Mouse (Mus musculus) erythroid progenitor cell, adult 5-6 weeks (primary cell): Measurements from ENCODE around the gene Egr2. TPM values are rescaled to one million over a fixed set of nuclear protein-coding genes. Genes with fewer than 3 reads are reported as not detected.

Source experiments
- ATAC-seq: replicated peaks from 2 replicates; pipeline ENCODE4 v1.8.0; 2016; ENCODE audit warnings: moderate number of reproducible peaks, mild to moderate bottlenecking, moderate TSS enrichment, inconsistent platforms; ENCODE audit not compliant: poor library complexity, low FRiP score, severe bottlenecking
- total RNA-seq, 2 experiments: library from RNA; stranded (forward) in 1 of 2; stranded (reverse) in 1 of 2; fragments of 150-400 nt in 1 of 2; fragments of 186-747, 209-891 nt in 1 of 2; gene quantifications; 2 replicates each; pipeline versions ENCODE4 v1.2.3 to v1.2.4; 2015 to 2017; ENCODE audit warnings: low replicate concordance in 2 of 2

Gene Egr2
- total RNA-seq, 2 experiments from 2014 or later = 4.7 TPM; not detected in 1

GRCm38 (mm10) chr10:67537151-67537994, 2.1 kb downstream of the Egr2 start:
- ATAC-seq = peak; percentile 58

DNA sequence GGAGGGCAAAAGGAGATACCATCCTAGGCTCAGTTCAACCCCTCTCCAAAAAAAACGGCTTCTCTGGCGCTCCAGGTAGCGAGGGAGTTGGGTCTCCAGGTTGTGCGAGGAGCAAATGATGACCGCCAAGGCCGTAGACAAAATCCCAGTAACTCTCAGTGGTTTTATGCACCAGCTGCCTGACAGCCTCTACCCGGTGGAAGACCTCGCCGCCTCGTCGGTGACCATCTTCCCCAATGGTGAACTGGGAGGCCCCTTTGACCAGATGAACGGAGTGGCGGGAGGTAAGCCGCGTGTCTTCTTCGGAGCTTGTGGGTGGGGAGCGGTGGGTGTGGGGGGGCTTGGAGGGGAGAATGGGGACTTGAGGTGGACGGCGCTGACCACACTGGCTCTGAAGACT, 2.8 kb downstream of the Egr2 start:
- ATAC-seq = no peak

DNA sequence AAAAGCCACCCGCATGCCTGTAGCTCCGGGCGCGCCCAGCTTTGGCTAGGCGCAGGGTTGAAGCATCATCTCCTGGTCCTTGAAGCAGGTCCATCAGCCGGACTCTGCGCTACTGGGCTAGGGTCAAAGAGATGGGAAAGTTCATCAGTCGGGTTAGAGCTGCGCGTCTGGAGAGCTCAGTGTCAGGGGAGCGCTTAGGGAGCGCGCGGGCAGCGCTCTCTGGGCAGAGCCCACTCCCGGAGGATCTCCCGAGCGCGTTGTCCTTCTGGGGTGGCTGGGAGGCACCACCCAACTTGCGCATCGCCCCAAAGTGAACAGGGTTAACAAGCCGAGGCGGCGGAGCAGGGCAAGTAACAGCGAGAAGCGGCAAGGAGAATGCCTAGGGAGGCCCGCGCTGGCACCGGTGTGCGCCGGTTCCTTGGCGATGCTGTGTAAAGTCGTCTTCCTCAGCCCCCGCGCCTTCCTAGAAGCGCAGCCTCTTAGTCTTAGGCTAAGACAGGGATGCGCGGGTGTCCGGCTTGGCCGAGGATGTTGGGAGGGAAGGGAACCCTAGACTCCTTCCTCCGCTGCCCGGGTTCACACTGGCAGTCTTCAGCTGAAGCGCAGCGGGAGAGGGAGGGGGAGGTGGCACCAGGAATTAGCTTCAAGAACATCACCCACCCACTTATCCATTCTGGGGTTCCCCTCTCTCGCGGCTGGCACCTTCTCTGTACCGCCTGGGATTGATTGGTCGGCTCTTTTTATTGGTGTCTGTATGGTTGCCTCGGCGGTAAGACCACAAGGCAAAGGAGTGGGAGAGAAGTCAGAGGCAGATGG, 3.5 kb downstream of the Egr2 start:
- ATAC-seq = no peak

- ATAC-seq = no peak
These were observed 4.1 kb downstream of the Egr2 start for GRCm38 (mm10) chr10:67539401-67539730.

DNA sequence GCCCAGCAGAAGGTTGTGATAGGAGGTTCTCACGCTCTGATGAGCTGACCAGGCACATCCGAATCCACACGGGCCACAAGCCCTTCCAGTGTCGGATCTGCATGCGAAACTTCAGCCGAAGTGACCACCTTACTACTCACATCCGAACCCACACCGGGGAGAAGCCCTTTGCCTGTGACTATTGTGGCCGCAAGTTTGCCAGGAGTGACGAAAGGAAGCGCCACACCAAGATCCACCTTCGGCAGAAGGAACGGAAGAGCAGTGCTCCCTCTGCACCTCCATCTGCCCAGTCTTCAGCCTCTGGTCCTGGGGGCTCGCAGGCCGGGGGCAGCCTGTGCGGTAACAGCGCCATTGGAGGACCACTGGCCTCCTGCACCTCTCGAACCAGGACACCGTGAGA, 5.3 kb downstream of the Egr2 start:
- no peak for ATAC-seq

DNA sequence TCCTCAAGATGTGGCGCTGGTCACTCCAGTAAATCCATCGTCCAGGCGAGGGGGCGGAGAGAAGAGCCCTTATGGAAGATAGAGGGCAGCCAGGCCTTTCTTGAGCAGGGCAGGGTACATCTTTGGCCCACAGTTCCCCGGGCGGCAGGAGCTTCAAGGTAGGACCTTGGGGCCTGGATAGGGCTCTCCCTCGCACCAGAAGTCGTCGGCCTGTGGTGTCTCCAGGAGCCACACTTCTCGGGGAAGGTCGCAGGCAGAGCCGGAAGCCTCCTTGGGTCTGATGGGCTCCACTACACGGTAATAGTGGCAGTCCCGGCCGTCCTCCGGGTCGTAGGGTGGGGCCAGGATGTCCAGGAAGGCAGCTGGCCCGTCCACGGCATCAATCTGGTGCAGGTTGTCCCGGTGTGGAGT, 12.6 kb downstream of the Egr2 start:
- ATAC-seq = no peak

- ATAC-seq = no peak
These were observed 13.1 kb downstream of the Egr2 start for GRCm38 (mm10) chr10:67548261-67548854.

GRCm38 (mm10) chr10:67548877-67549731, 13.8 kb downstream of the Egr2 start, which contains the start of gene Ado:
Gene Ado, minus strand, starts transcription at chr10:67548955.
- ATAC-seq = peak; percentile 92

GRCm38 (mm10) chr10:67558053-67558452, 22.8 kb downstream of the Egr2 start:
- no peak for ATAC-seq

GRCm38 (mm10) chr10:67559765-67560394, 24.6 kb downstream of the Egr2 start:
- no peak for ATAC-seq

GRCm38 (mm10) chr10:67561185-67561584, 25.9 kb downstream of the Egr2 start:
- no peak for ATAC-seq

DNA sequence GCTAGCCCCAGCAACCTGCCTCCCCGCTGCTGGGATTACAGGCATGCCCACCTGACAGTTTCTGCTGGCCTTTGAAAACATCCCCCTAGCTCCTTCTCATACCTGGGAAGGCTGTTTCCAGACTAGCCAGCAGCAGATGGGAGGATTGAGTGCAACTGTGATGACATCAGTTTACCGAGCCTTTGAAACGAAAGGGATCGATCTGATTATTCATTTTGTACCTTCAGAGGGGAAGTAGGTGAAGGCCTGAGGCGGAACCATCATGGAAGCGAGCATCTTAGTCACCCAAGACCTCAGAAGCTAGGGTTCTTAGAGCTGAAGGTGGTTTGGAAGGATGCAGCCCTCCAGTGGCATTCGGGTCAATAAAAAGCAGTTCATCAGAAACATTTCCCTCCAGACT, 29.2 kb downstream of the Egr2 start:
- no peak for ATAC-seq

GRCm38 (mm10) chr10:67566104-67566503, 30.8 kb downstream of the Egr2 start:
- ATAC-seq = no peak

- ATAC-seq = no peak
These were observed 34.3 kb downstream of the Egr2 start for GRCm38 (mm10) chr10:67569539-67569938.

- no peak for ATAC-seq
These were observed 36.2 kb downstream of the Egr2 start for GRCm38 (mm10) chr10:67571443-67571842.

DNA sequence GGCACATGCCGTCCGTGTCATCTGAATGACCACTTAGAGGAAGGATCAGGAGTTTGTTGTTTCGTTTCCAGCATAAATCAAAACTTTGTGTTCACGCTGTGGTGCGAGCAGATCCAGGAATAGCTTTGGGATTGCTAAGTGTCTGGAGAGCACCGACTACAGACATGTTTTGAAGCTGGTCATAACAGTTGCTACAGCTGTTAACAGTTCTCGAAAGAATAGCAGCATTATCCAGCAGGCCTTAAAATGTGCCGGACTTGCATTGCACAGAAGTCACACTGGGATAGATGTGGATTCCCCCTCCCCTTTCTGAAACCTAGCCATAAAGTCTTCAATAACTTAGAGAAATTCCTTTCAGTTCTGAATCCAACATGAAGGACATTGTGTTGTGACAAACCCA, 38.0 kb downstream of the Egr2 start:
- no peak for ATAC-seq

DNA sequence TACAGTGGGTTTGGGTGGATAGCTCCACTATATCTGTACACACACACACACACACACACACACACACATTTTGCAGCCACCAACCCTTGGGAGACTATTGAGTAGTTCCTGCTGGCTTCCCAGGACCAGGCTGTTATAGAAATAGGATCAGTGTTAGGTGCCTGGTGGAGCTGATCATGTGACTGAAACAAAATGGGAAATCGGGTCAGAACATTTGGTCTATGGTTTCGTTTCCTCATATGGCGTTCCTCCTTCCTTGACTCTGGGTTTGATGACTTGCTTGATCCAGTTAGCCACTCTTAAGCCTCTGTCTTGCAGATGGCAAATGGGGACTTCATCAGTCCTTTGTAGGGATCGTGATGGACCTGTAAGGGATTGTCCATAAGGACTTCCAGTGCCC, 44.6 kb downstream of the Egr2 start:
- ATAC-seq = no peak

DNA sequence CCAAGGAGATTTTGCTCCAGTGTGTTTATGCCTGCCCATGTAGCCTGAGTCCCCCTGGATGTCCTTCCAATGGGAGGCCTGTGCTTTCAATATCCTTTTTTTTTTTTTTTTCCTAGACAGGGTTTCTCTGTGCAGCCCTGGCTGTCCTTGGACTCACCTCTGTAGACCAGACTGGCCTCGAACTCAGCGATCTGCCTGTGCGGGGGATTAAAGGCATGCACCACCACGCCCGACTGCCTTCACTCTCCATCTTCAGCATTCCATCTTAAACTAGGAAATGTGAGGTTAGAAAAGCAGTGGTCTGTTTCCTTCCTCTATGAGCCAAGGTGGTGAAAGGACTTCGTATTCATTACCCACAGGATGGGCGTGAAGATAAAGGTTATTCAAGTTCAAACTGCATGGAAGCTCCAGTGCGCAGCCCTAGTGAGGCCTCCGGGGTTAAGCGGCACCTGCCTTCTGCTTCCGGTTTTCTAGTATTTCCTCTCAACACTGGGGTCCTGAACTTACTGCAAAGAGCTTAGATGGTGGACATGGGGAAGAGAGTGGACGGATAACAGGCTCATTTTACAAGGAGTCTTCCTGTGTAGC, 46.5 kb downstream of the Egr2 start:
- no peak for ATAC-seq
